Mouse (Mus musculus): ENCODE data around the gene Sin3a. TPM values are rescaled to one million over a fixed set of nuclear protein-coding genes. Genes with fewer than 3 reads are reported as not detected.

Sin3a gene
- polyA plus RNA-seq, 1 experiment from 2014 or later = 52.8 TPM

DNA sequence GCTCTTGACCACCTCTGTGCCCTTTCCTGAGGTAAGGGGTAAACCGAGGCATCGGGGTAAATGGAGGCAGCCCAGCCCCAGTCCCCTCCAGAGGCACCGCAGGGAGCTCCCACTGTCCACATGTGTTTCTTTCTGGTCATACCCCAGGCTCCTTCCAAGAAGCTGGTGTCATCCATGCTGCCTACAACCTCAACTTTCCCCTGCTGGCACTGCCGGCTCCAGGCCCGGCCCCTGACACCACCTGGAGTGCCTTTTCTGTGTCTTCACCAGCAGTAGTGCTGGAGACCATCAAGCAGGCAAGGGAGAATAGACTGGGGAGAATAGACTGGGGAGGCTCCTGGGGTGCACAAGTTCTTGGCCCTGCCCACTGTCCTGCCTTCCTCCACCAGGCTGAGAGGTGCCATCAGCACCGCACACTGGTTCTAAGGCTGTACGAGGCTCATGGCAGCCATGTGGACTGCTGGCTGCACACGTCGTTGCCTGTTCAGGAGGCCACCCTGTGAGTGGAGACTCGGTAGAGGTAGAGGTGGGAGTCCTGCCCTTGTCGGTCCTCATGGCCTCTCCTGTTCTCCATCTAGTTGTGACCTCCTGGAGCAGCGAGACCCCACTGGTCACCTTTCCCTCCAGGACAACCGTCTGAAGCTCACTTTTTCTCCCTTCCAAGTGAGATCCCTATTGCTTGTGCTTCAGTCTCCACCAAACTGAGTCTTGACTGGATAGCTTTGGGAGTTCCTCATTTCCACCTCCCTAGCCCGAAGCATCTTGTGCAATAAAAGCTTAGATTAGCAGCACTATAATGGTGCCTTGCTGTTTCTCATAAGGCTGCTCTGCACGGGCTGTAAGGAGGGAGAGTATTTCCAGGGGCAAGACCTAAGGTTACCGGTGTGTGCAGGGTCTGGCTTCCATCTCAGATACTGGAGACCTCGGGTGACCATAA, 69.8 kb downstream of the Sin3a start:
- H3K4me3 ChIP-seq (ENCODE audit: low read depth, low read length) = no peak overlapping the region
- DNase-seq (ENCODE audit: low spot score) (no peak), ATAC-seq (ENCODE audit: low FRiP score) (no peak)
- no peaks in the 10 kb centered on the region for H3K9me3 ChIP-seq (ENCODE audit: control insufficient read depth, low read length)
- 0 out of 2 replicates have a peak, but pooled peaks cover 9% of the 10 kb centered on the region for H3K36me3 ChIP-seq (ENCODE audit: control insufficient read depth, insufficient read depth, low read length)
- no peak overlapping the region for H3K27ac ChIP-seq (ENCODE audit: low read depth, low read length)
- no peak overlapping the region for H3K9ac ChIP-seq (ENCODE audit: low read depth, low read length)
- H3K4me2 ChIP-seq (replicated peaks; ENCODE audit: low read depth, low read length) = no peak overlapping the region
- H3K4me1 ChIP-seq (replicated peaks; ENCODE audit: control insufficient read depth, insufficient read depth, low read length) = no peaks in the 10 kb centered on the region
- 90% methylated on average over 17 of the region's 17 CpGs for WGBS
- H3K27me3 ChIP-seq (ENCODE audit: control insufficient read depth, insufficient read depth, low read length) = no peaks in the 10 kb centered on the region

DNA sequence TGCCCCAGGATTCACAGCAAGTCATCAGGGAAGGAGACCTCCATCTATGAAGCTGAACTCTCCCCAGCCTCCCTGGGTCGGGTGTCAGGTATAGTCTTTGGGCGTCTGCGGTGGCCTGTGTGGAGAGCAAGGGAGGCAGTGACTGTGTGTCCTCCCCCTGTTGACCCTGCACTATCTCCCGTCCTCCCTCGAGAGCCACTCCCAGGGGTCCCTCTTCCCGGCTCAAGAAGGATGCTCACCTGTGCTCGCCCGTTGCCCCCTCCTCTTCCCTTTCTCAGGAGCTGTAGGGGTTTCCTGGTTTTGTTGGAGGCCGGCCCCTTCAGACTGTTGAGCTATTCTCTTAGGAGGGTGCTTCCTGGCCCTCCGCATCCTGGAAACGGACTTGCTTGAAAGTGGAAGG, 71.4 kb downstream of the Sin3a start:
- Histone ChIP-seq H3K4me2 (replicated peaks; ENCODE audit: low read depth, low read length) (no peak overlapping the region), H3K4me3 (ENCODE audit: low read depth, low read length) (no peak overlapping the region), H3K4me1 (replicated peaks; ENCODE audit: control insufficient read depth, insufficient read depth, low read length) (no peaks in the 10 kb centered on the region), H3K9ac (ENCODE audit: low read depth, low read length) (no peak overlapping the region), H3K36me3 (ENCODE audit: control insufficient read depth, insufficient read depth, low read length) (0 out of 2 replicates have a peak, but pooled peaks cover 6% of the 10 kb centered on the region), H3K9me3 (ENCODE audit: control insufficient read depth, low read length) (no peaks in the 10 kb centered on the region), H3K27me3 (ENCODE audit: control insufficient read depth, insufficient read depth, low read length) (no peaks in the 10 kb centered on the region), H3K27ac (ENCODE audit: low read depth, low read length) (no peak overlapping the region)
- 84% methylated on average over 11 of the region's 11 CpGs for WGBS
- DNase-seq (ENCODE audit: low spot score) (no peak), ATAC-seq (ENCODE audit: low FRiP score) (no peak)

DNA sequence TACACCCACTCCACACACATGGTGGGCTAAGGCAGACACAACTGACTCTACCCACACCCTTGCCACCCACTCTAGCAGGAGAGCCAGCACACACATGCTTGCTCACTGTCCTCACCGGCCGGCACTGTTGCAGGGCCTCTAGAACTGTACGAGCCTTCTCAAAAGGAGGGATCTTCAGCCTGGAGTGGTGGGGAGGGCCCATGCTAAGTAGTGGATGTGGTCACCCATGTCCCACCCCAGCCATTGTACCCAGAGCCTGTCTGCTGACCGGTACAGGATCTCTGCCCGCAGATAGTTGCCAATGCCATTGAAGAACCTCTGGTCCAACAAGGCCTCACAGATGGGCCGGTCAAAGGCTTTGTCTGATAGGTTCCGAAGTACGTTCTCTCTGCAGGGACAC, 73.0 kb downstream of the Sin3a start:
- no peak for DNase-seq (ENCODE audit: low spot score)
- H3K4me1 ChIP-seq (replicated peaks; ENCODE audit: control insufficient read depth, insufficient read depth, low read length) = no peaks in the 10 kb centered on the region
- WGBS = 92% methylated on average over 8 of the region's 8 CpGs
- H3K27ac ChIP-seq (ENCODE audit: low read depth, low read length) = no peak overlapping the region
- no peak overlapping the region for H3K4me3 ChIP-seq (ENCODE audit: low read depth, low read length)
- no peak for ATAC-seq (ENCODE audit: low FRiP score)
- 0 out of 2 replicates have a peak, but pooled peaks cover 5% of the 10 kb centered on the region for H3K36me3 ChIP-seq (ENCODE audit: control insufficient read depth, insufficient read depth, low read length)
- no peak overlapping the region for H3K9ac ChIP-seq (ENCODE audit: low read depth, low read length)
- no peaks in the 10 kb centered on the region for H3K9me3 ChIP-seq (ENCODE audit: control insufficient read depth, low read length)
- no peaks in the 10 kb centered on the region for H3K27me3 ChIP-seq (ENCODE audit: control insufficient read depth, insufficient read depth, low read length)
- H3K4me2 ChIP-seq (replicated peaks; ENCODE audit: low read depth, low read length) = no peak overlapping the region

DNA sequence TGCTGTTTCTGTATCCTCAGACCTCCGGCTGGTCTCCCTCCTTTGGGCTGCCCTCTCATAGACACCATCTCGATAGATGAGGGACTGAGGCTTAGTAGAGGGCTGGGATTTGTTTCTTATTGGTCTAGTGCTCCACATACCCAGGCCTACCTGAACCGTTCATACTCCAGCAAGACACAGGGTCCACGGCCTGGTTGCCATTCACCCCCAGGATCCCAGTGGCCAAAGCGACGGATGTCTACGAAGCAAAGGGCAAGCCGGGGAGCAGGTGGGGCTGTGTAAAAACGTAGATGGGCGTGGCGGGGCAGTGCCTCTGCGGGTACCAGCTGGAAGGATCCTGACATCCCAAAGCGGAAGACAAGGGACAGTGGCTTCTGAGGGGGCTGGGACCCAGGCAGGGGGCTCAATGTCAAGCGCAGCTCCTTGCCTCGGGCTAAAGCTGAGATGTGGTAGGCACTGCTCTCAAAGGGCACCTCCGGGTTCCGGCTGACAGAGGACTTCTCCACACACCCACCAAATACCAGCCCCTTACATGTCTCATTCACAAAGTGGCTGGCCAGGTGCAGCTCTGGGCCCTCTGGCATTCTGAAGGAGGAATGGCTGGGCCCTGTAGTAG, 74.7 kb downstream of the Sin3a start:
- H3K9ac ChIP-seq (ENCODE audit: low read depth, low read length) = no peak overlapping the region
- H3K4me3 ChIP-seq (ENCODE audit: low read depth, low read length) = no peak overlapping the region
- no peak overlapping the region for H3K27ac ChIP-seq (ENCODE audit: low read depth, low read length)
- WGBS = 82% methylated on average over 17 of the region's 17 CpGs
- H3K9me3 ChIP-seq (ENCODE audit: control insufficient read depth, low read length) = no peaks in the 10 kb centered on the region
- ATAC-seq (ENCODE audit: low FRiP score) (no peak), DNase-seq (ENCODE audit: low spot score) (no peak)
- H3K4me2 ChIP-seq (replicated peaks; ENCODE audit: low read depth, low read length) = no peak overlapping the region
- H3K4me1 ChIP-seq (replicated peaks; ENCODE audit: control insufficient read depth, insufficient read depth, low read length) = no peaks in the 10 kb centered on the region
- H3K36me3 ChIP-seq (ENCODE audit: control insufficient read depth, insufficient read depth, low read length) = 0 out of 2 replicates have a peak, but pooled peaks cover 3% of the 10 kb centered on the region
- no peaks in the 10 kb centered on the region for H3K27me3 ChIP-seq (ENCODE audit: control insufficient read depth, insufficient read depth, low read length)

DNA sequence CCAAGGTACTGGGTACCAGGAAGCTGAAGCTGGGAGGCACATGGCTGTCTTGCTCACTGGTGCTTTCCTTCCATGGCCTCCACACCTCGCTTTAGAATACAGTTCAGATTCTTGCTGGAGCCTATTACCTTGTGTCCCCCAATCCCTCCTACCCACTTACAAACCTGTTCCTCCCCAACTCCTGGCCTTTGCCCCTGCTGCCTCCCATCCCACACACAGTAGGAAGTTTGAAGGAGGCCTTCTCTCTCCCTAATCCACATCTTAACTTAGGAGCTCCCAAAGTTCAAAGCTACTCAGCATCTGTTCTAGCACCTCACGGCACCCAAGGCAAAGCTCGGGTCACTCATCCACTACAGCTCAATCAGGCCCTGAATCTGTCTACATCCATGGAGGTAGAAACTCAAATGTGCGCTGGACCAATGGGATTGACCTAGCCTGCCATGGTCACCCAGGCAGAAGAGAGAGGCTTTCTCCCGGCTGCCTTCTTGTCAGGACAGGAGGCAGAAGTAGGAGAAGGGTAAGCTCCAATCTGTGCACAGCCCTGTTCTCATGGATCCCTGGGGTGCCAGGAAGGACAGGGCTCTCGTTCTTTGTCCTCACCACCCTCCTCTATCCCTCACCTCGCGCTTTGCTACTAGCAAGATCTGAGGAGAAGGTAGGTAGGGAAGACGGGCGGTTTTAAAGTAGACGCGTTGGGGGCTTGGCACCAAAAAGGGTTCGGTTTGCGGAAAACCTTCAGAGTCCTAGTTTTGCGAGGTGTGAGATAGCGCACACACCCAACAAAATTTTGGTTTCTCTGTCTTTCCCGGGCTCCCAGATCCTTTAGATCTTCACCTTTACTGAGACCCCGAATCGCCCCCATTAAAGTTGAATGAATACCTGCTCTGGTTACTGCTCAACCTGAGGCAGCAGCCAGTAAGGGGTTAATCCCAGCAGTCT, 75.6 kb downstream of the Sin3a start:
- peak overlapping the region; percentile 53 for H3K4me2 ChIP-seq (replicated peaks; ENCODE audit: low read depth, low read length)
- peak overlapping the region; percentile 69 for H3K9ac ChIP-seq (ENCODE audit: low read depth, low read length)
- ATAC-seq (ENCODE audit: low FRiP score) = peak; percentile 50
- H3K27ac ChIP-seq (ENCODE audit: low read depth, low read length) = 0 out of 2 replicates have a peak overlapping the region, but pooled peaks have one; percentile 19
- H3K27me3 ChIP-seq (ENCODE audit: control insufficient read depth, insufficient read depth, low read length) = no peaks in the 10 kb centered on the region
- H3K36me3 ChIP-seq (ENCODE audit: control insufficient read depth, insufficient read depth, low read length) = no peaks in the 10 kb centered on the region
- 9% methylated on average over 19 of the region's 19 CpGs for WGBS
- peak; percentile 6 for DNase-seq (ENCODE audit: low spot score)
- peak overlapping the region; percentile 50 for H3K4me3 ChIP-seq (ENCODE audit: low read depth, low read length)
- H3K4me1 ChIP-seq (replicated peaks; ENCODE audit: control insufficient read depth, insufficient read depth, low read length) = no peaks in the 10 kb centered on the region
- no peaks in the 10 kb centered on the region for H3K9me3 ChIP-seq (ENCODE audit: control insufficient read depth, low read length)

DNA sequence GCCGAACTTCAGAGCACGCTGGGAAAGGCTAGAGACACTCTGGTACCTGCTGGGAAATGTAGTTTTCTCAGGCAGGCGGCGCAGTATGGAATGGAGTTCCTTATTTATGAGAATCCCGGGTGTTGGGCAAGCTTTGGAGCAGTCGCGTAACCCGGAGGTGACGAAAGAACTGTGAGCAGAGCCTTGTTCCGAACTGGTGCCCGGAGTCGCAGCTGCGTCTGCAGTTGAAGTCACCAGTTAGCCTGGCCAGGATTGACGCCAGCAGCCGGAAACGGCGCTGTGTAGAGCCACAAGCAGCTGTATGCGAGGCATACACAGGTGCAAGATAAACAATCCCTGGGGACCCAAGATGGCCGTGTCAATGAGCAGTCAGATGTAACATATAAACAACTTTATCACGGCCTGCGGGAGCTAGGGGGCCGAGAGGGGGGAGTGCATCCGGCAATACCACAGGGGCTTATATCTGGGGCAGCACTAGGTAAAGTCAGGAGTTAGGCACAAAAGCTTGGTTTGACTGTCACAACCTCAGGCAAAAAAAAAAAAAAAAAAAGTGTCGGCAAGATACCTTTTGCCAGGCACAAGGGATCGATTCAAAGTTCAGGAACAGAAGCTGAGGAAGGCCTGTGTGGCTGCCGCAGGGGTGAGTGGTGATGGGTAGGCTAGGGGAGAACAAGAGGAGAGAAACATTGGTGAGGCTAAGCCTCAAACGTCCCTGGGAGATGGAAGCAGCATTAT, 76.5 kb downstream of the Sin3a start, which contains the start of gene Neil1:
Gene Neil1, minus strand, starts transcription at position 162 of the 735 bp plus-strand sequence.
- Histone ChIP-seq H3K27ac (ENCODE audit: low read depth, low read length) (peak within 1 kb of the TSS; percentile 79), H3K27me3 (ENCODE audit: control insufficient read depth, insufficient read depth, low read length) (no peaks in the 10 kb centered on the region), H3K9me3 (ENCODE audit: control insufficient read depth, low read length) (no peaks in the 10 kb centered on the region), H3K4me3 (ENCODE audit: low read depth, low read length) (peak within 1 kb of the TSS; percentile 50), H3K9ac (ENCODE audit: low read depth, low read length) (peak within 1 kb of the TSS; percentile 69), H3K4me2 (replicated peaks; ENCODE audit: low read depth, low read length) (peak within 1 kb of the TSS; percentile 53), H3K36me3 (ENCODE audit: control insufficient read depth, insufficient read depth, low read length) (no peaks in the 10 kb centered on the region), H3K4me1 (replicated peaks; ENCODE audit: control insufficient read depth, insufficient read depth, low read length) (no peaks in the 10 kb centered on the region)
- DNase-seq (ENCODE audit: low spot score) (peak; percentile 88), ATAC-seq (ENCODE audit: low FRiP score) (peak; percentile 93)
- WGBS = 1% methylated on average over 27 of the region's 27 CpGs

DNA sequence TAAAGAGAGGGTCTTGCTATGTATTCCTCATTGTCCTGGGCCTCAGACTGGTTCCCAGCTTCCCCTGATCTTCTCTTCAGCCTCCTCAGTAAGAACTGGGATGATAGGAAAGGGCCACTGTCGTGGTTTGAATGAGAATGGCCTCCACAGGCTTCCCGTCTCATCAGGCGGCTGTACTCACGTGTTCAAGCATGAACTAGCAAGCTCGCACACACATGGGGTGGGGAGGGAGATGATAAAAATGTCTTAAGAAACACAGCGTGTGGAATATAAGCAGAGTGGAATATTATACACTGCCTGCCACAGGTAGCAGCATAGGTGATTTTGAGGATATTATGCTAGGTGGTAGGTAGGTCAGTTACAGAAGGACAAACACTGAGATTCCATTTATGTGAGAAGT, 77.2 kb downstream of the Sin3a start:
- DNase-seq (ENCODE audit: low spot score) (no peak), ATAC-seq (ENCODE audit: low FRiP score) (no peak)
- H3K4me3 ChIP-seq (ENCODE audit: low read depth, low read length) = no peak overlapping the region
- 75% methylated on average over 6 of the region's 6 CpGs for WGBS
- no peaks in the 10 kb centered on the region for H3K4me1 ChIP-seq (replicated peaks; ENCODE audit: control insufficient read depth, insufficient read depth, low read length)
- H3K27ac ChIP-seq (ENCODE audit: low read depth, low read length) = no peak overlapping the region
- H3K4me2 ChIP-seq (replicated peaks; ENCODE audit: low read depth, low read length) = peak overlapping the region; percentile 53
- H3K9me3 ChIP-seq (ENCODE audit: control insufficient read depth, low read length) = no peaks in the 10 kb centered on the region
- no peaks in the 10 kb centered on the region for H3K27me3 ChIP-seq (ENCODE audit: control insufficient read depth, insufficient read depth, low read length)
- H3K36me3 ChIP-seq (ENCODE audit: control insufficient read depth, insufficient read depth, low read length) = no peaks in the 10 kb centered on the region
- H3K9ac ChIP-seq (ENCODE audit: low read depth, low read length) = peak overlapping the region; percentile 46

DNA sequence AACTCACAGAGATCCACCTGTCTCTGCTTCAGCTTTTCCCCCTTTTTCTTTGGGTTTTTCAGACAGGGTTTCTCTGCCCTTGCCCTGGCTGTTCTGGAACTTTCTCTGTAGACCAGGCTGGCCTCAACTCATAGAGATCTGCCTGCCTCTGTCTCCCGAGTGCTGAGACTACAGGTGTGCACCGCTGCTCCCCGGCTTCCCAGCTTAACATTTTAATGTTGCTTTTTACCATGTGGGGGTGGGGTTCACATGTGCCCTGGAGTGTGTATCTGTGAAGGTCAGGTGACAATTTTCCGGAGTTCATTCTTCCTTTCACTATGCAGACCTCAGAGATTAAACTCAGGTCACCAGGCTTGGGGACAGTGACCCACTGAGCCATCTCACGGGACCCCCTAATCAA, 78.4 kb downstream of the Sin3a start:
- H3K27me3 ChIP-seq (ENCODE audit: control insufficient read depth, insufficient read depth, low read length) = no peaks in the 10 kb centered on the region
- no peak overlapping the region for H3K27ac ChIP-seq (ENCODE audit: low read depth, low read length)
- H3K9me3 ChIP-seq (ENCODE audit: control insufficient read depth, low read length) = no peaks in the 10 kb centered on the region
- no peak overlapping the region for H3K9ac ChIP-seq (ENCODE audit: low read depth, low read length)
- H3K36me3 ChIP-seq (ENCODE audit: control insufficient read depth, insufficient read depth, low read length) = no peaks in the 10 kb centered on the region
- H3K4me2 ChIP-seq (replicated peaks; ENCODE audit: low read depth, low read length) = no peak overlapping the region
- no peaks in the 10 kb centered on the region for H3K4me1 ChIP-seq (replicated peaks; ENCODE audit: control insufficient read depth, insufficient read depth, low read length)
- WGBS = 85% methylated on average over 5 of the region's 5 CpGs
- H3K4me3 ChIP-seq (ENCODE audit: low read depth, low read length) = no peak overlapping the region
- ATAC-seq (ENCODE audit: low FRiP score) (no peak), DNase-seq (ENCODE audit: low spot score) (no peak)
